Mouse (Mus musculus) spleen, adult 2 months (tissue): ENCODE measurements around the gene Nfkbiz.

Experiments
- CTCF ChIP-seq: fragments of 200-500 bp; IDR thresholded peaks from 2 replicates; pipeline ENCODE4 v1.5.1; 2011; ENCODE audit warnings: mild to moderate bottlenecking, inconsistent platforms; ENCODE audit not compliant: insufficient read depth, insufficient read length, insufficient replicate concordance; ENCODE audit errors: extremely low read depth
- POLR2A ChIP-seq: fragments of 200-500 bp; IDR thresholded peaks from 2 replicates; pipeline ENCODE4 v1.6.1; 2011; ENCODE audit warnings: low read depth, low read length, inconsistent platforms

DNA sequence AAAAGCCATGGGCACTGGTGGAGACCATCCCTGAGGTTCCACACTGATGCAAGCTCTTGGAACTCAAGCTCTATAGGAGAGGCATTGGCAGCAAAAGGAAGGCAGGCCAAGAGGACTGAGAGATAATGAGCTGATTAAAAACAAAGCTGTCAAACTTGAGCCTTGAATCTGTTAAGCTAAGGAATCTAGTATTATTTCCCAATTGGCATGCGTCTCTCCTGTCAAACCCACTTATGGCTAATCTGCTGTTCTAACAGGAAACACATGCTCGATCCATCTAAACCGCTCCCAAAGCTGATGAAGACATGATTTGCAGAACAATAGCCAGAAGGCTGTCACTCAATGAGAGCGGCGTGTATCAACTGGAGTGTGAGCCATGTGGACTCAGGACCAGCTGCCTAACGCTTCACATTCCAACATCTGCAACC is 31.2 kb downstream of the Nfkbiz start:
- TF ChIP-seq CTCF (no peak), POLR2A (no peak)
